Mouse (Mus musculus): ENCODE results near the gene Hist1h2bf. TPM values are rescaled to one million over a fixed set of nuclear protein-coding genes. Genes with fewer than 3 reads are reported as not detected.
A peak's percentile ranks its signal among the peaks of the same experiment; 100 is the strongest.
"Not testable (repeated sequence)": the region's sequence is repeated elsewhere in the genome, so short reads cannot be mapped to it uniquely, and the experiment has no call there.

Gene Hist1h2bf
- polyA plus RNA-seq, 1 experiment from 2014 or later: 7.1 TPM

GRCm38 (mm10) chr13:23554925-23555838, 18.8 kb downstream of the Hist1h2bf start:
- ATAC-seq (replicated peaks; ENCODE audit: low FRiP score, low TSS enrichment, low read depth) (peak; percentile 86), DNase-seq (ENCODE audit: low spot score) (peak; percentile 93)
- H3K27ac ChIP-seq (ENCODE audit: low read depth): peak overlapping the region; percentile 100
- H3K9me3 ChIP-seq (ENCODE audit: control insufficient read depth, low read length): no peaks in the 10 kb centered on the region
- peak overlapping the region; percentile 93 for H3K4me2 ChIP-seq (ENCODE audit: low read length)
- no peaks in the 10 kb centered on the region for H3K36me3 ChIP-seq (ENCODE audit: control insufficient read depth, insufficient read depth, low read length)
- H3K9ac ChIP-seq (ENCODE audit: low read length): peak overlapping the region; percentile 96
- WGBS: under 1% methylated on average over 53 of the region's 54 CpGs
- peak overlapping the region; percentile 71 for H3K4me3 ChIP-seq (ENCODE audit: low read depth, low read length)
- peaks cover 16% of the 10 kb centered on the region for H3K4me1 ChIP-seq (replicated peaks; ENCODE audit: control insufficient read depth, insufficient read depth, low read length)
- H3K27me3 ChIP-seq (replicated peaks; ENCODE audit: control insufficient read depth, insufficient read depth, low read length): no peaks in the 10 kb centered on the region

GRCm38 (mm10) chr13:23554393-23554792, 19.6 kb downstream of the Hist1h2bf start:
- H3K27ac ChIP-seq (ENCODE audit: low read depth): peak overlapping the region; percentile 100
- ATAC-seq (replicated peaks; ENCODE audit: low FRiP score, low TSS enrichment, low read depth): no peak
- H3K36me3 ChIP-seq (ENCODE audit: control insufficient read depth, insufficient read depth, low read length): no peaks in the 10 kb centered on the region
- H3K9ac ChIP-seq (ENCODE audit: low read length): peak overlapping the region; percentile 96
- peaks cover 16% of the 10 kb centered on the region for H3K4me1 ChIP-seq (replicated peaks; ENCODE audit: control insufficient read depth, insufficient read depth, low read length)
- no peaks in the 10 kb centered on the region for H3K9me3 ChIP-seq (ENCODE audit: control insufficient read depth, low read length)
- DNase-seq (ENCODE audit: low spot score): no peak
- H3K4me3 ChIP-seq (ENCODE audit: low read depth, low read length): peak overlapping the region; percentile 71
- peak overlapping the region; percentile 93 for H3K4me2 ChIP-seq (ENCODE audit: low read length)
- 22% methylated on average over 9 of the region's 9 CpGs for whole genome bisulfite sequencing
- H3K27me3 ChIP-seq (replicated peaks; ENCODE audit: control insufficient read depth, insufficient read depth, low read length): no peaks in the 10 kb centered on the region

- Histone ChIP-seq H3K9me3 (ENCODE audit: control insufficient read depth, low read length) (no peaks in the 10 kb centered on the region), H3K27ac (ENCODE audit: low read depth) (peak within 1 kb of the TSS; percentile 100), H3K4me2 (ENCODE audit: low read length) (peak within 1 kb of the TSS; percentile 93), H3K27me3 (replicated peaks; ENCODE audit: control insufficient read depth, insufficient read depth, low read length) (no peaks in the 10 kb centered on the region), H3K9ac (ENCODE audit: low read length) (peak within 1 kb of the TSS; percentile 71), H3K36me3 (ENCODE audit: control insufficient read depth, insufficient read depth, low read length) (no peaks in the 10 kb centered on the region), H3K4me3 (ENCODE audit: low read depth, low read length) (no peak within 1 kb of the TSS), H3K4me1 (replicated peaks; ENCODE audit: control insufficient read depth, insufficient read depth, low read length) (peaks cover 16% of the 10 kb centered on the region)
- ATAC-seq (replicated peaks; ENCODE audit: low FRiP score, low TSS enrichment, low read depth) (no peak), DNase-seq (ENCODE audit: low spot score) (no peak)
Observed at GRCm38 (mm10) chr13:23552962-23553361, 21.0 kb downstream of the Hist1h2bf start, which contains the start of gene Hist1h1d. Gene Hist1h1d (plus strand): TSS chr13:23553262.

GRCm38 (mm10) chr13:23551931-23552914, 21.8 kb downstream of the Hist1h2bf start:
- no peaks in the 10 kb centered on the region for H3K27me3 ChIP-seq (replicated peaks; ENCODE audit: control insufficient read depth, insufficient read depth, low read length)
- H3K9ac ChIP-seq (ENCODE audit: low read length): peak overlapping the region; percentile 71
- ATAC-seq (replicated peaks; ENCODE audit: low FRiP score, low TSS enrichment, low read depth) (no peak), DNase-seq (ENCODE audit: low spot score) (no peak)
- peak overlapping the region; percentile 17; the same call in 1 of the 2 replicates for H3K4me3 ChIP-seq (ENCODE audit: low read depth, low read length)
- H3K9me3 ChIP-seq (ENCODE audit: control insufficient read depth, low read length): no peaks in the 10 kb centered on the region
- H3K4me1 ChIP-seq (replicated peaks; ENCODE audit: control insufficient read depth, insufficient read depth, low read length): peaks cover 16% of the 10 kb centered on the region
- peak overlapping the region; percentile 94 for H3K27ac ChIP-seq (ENCODE audit: low read depth)
- 49% methylated on average over 8 of the region's 8 CpGs for WGBS
- no peaks in the 10 kb centered on the region for H3K36me3 ChIP-seq (ENCODE audit: control insufficient read depth, insufficient read depth, low read length)
- peak overlapping the region; percentile 72 for H3K4me2 ChIP-seq (ENCODE audit: low read length)

- DNase-seq (ENCODE audit: low spot score): peak; percentile 99
- H3K9ac ChIP-seq (ENCODE audit: low read length): peak within 1 kb of the TSS; percentile 71
- under 1% methylated on average over 42 of the region's 47 CpGs for WGBS
- H3K9me3 ChIP-seq (ENCODE audit: control insufficient read depth, low read length); H3K36me3 ChIP-seq (ENCODE audit: control insufficient read depth, insufficient read depth, low read length); H3K27me3 ChIP-seq (replicated peaks; ENCODE audit: control insufficient read depth, insufficient read depth, low read length): not testable (repeated sequence)
- H3K4me3 ChIP-seq (ENCODE audit: low read depth, low read length): peak within 1 kb of the TSS; percentile 42
- H3K27ac ChIP-seq (ENCODE audit: low read depth): peak within 1 kb of the TSS; percentile 94
- peak within 1 kb of the TSS; percentile 72 for H3K4me2 ChIP-seq (ENCODE audit: low read length)
- peak; percentile 83 for ATAC-seq (replicated peaks; ENCODE audit: low FRiP score, low TSS enrichment, low read depth)
- peaks cover 12% of the 10 kb centered on the region for H3K4me1 ChIP-seq (replicated peaks; ENCODE audit: control insufficient read depth, insufficient read depth, low read length)
Observed at GRCm38 (mm10) chr13:23551146-23551834, 22.7 kb downstream of the Hist1h2bf start, which contains the start of gene Hist1h4f. Gene Hist1h4f (minus strand): TSS chr13:23551648.

GRCm38 (mm10) chr13:23550761-23551145, 23.2 kb downstream of the Hist1h2bf start:
- no peak for DNase-seq (ENCODE audit: low spot score)
- 6% methylated on average over 3 of the region's 3 CpGs for WGBS
- H3K9me3 ChIP-seq (ENCODE audit: control insufficient read depth, low read length): no peaks in the 10 kb centered on the region
- peak overlapping the region; percentile 71 for H3K9ac ChIP-seq (ENCODE audit: low read length)
- H3K4me3 ChIP-seq (ENCODE audit: low read depth, low read length): peak overlapping the region; percentile 42
- ATAC-seq (replicated peaks; ENCODE audit: low FRiP score, low TSS enrichment, low read depth): no peak
- H3K4me2 ChIP-seq (ENCODE audit: low read length): peak overlapping the region; percentile 72
- peak overlapping the region; percentile 94 for H3K27ac ChIP-seq (ENCODE audit: low read depth)
- H3K36me3 ChIP-seq (ENCODE audit: control insufficient read depth, insufficient read depth, low read length): no peaks in the 10 kb centered on the region
- H3K4me1 ChIP-seq (replicated peaks; ENCODE audit: control insufficient read depth, insufficient read depth, low read length): peaks cover 12% of the 10 kb centered on the region
- H3K27me3 ChIP-seq (replicated peaks; ENCODE audit: control insufficient read depth, insufficient read depth, low read length): no peaks in the 10 kb centered on the region

- no peak overlapping the region for H3K4me2 ChIP-seq (ENCODE audit: low read length)
- H3K4me3 ChIP-seq (ENCODE audit: low read depth, low read length): no peak overlapping the region
- no peaks in the 10 kb centered on the region for H3K9me3 ChIP-seq (ENCODE audit: control insufficient read depth, low read length)
- H3K27ac ChIP-seq (ENCODE audit: low read depth): no peak overlapping the region
- peaks cover 3% of the 10 kb centered on the region; the same call in 1 of the 2 replicates for H3K4me1 ChIP-seq (replicated peaks; ENCODE audit: control insufficient read depth, insufficient read depth, low read length)
- H3K27me3 ChIP-seq (replicated peaks; ENCODE audit: control insufficient read depth, insufficient read depth, low read length): no peaks in the 10 kb centered on the region
- no peak for DNase-seq (ENCODE audit: low spot score)
- no peak overlapping the region for H3K9ac ChIP-seq (ENCODE audit: low read length)
- WGBS: 66% methylated on average over 5 of the region's 5 CpGs
- no peaks in the 10 kb centered on the region for H3K36me3 ChIP-seq (ENCODE audit: control insufficient read depth, insufficient read depth, low read length)
- no peak for ATAC-seq (replicated peaks; ENCODE audit: low FRiP score, low TSS enrichment, low read depth)
Observed at GRCm38 (mm10) chr13:23546694-23547093, 27.3 kb downstream of the Hist1h2bf start.

GRCm38 (mm10) chr13:23544787-23545120, 29.2 kb downstream of the Hist1h2bf start:
- H3K9me3 ChIP-seq (ENCODE audit: control insufficient read depth, low read length); H3K36me3 ChIP-seq (ENCODE audit: control insufficient read depth, insufficient read depth, low read length); H3K27me3 ChIP-seq (replicated peaks; ENCODE audit: control insufficient read depth, insufficient read depth, low read length); ATAC-seq (replicated peaks; ENCODE audit: low FRiP score, low TSS enrichment, low read depth); H3K4me1 ChIP-seq (replicated peaks; ENCODE audit: control insufficient read depth, insufficient read depth, low read length): not testable (repeated sequence)
- 1% methylated on average over 13 of the region's 14 CpGs for WGBS
- peak; percentile 58 for DNase-seq (ENCODE audit: low spot score)
- H3K4me3 ChIP-seq (ENCODE audit: low read depth, low read length): peak overlapping the region; percentile 53
- H3K4me2 ChIP-seq (ENCODE audit: low read length): peak overlapping the region; percentile 37
- H3K27ac ChIP-seq (ENCODE audit: low read depth): peak overlapping the region; percentile 98
- H3K9ac ChIP-seq (ENCODE audit: low read length): peak overlapping the region; percentile 77
